Mouse (Mus musculus) cortical plate, adult 2 months (tissue): ENCODE measurements around the gene Ltbp2. TPM values are rescaled to one million over a fixed set of nuclear protein-coding genes. Genes with fewer than 3 reads are reported as not detected.

Experiments used
- H3K27ac ChIP-seq: fragments of 200-500 bp; 2 replicates; pipeline ENCODE4 v1.5.1; 2012; ENCODE audit warnings: low read length, control low read depth, inconsistent platforms; ENCODE audit not compliant: insufficient read depth
- H3K4me1 ChIP-seq: fragments of 200-500 bp; 2 replicates; pipeline ENCODE4 v1.6.1; 2011; ENCODE audit warnings: low read length; ENCODE audit not compliant: control insufficient read depth, insufficient read depth
- H3K4me3 ChIP-seq: fragments of 200-500 bp; 2 replicates; pipeline ENCODE4 v1.5.1; 2011; ENCODE audit warnings: mild to moderate bottlenecking, low read length, control low read depth; ENCODE audit not compliant: insufficient read depth
- CTCF ChIP-seq: fragments of 200-500 bp; IDR thresholded peaks from 2 replicates; pipeline ENCODE4 v1.5.1; 2011; ENCODE audit warnings: mild to moderate bottlenecking, control low read depth, low read length; ENCODE audit not compliant: insufficient read depth; ENCODE audit errors: extremely low read depth
- POLR2A ChIP-seq: fragments of 200-500 bp; IDR thresholded peaks from 2 replicates; pipeline ENCODE4 v1.6.1; 2011; ENCODE audit warnings: mild to moderate bottlenecking, low read length, control low read depth; ENCODE audit not compliant: insufficient read depth; ENCODE audit errors: extremely low read depth
- polyA plus RNA-seq: library from polyadenylated mRNA; depleted of rRNA; stranded (reverse); fragments of >200 nt; gene quantifications from 2 replicates; pipeline ENCODE4 v1.2.3, GENCODE M21; 2012; rRNA removed

Gene Ltbp2
- polyA plus RNA-seq, 1 experiment = 0.38 TPM

DNA sequence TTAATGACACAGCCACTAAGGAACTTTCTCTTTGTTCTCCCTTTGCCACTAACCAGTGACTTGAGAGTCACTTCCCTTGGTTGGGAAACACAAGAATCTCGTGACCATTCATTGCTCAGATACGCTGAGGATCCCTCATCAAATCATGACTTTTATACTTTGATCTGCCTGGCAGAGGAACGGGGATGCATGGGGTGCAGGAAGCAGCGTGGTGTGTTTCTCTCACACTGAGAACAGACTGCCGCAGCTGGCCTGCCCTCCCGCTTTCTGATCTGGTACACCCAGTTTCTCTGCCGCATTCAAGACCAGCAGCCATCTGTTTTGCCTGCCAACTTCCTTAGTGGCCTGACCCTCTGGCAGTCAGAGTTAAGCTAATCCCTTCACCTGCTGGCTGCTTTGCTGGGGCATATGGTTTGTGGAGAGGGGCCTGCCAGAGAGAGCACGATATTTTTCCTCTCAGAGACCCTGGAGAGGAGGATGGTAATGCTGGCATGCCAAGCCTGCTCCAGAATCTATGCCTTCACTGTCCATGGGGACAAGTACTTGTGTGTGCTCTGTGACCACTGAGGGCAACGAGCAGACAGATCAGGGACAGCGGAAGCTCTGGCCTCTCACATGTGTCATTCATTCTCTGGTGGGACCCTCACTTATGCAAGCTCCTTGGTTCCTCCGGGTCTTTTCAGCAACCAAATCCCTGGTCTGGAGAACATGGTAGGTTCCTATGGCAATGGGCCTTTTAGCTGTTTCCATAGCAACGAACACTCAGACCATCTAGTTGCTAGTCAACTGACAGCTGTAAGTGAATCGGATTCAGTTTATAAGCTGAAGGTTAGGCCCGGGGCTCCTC, 124.0 kb downstream of the Ltbp2 start:
- Histone ChIP-seq H3K27ac (no peak overlapping the region), H3K4me1 (no peaks in the 10 kb centered on the region), H3K4me3 (no peak overlapping the region)
- TF ChIP-seq CTCF (no peak), POLR2A (no peak)

DNA sequence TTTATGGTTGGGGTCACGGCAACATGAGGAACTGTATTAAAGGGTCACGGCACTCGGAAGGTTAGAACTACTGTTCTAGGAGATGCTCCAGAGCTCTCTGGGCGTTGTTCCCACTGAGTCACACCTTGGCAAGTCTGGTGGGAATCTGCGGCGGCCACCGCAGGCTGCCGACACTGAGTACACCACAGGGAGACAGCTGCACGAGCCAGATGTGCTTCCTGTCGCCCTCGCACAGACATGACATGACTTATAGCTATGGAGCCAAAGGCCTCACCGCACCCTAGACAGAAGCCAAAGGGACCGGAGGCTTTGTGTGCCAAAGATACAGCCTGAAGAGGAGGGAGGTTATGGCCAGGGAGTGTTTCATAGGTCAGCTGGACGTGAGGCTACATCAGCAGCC, 125.7 kb downstream of the Ltbp2 start:
- no peak overlapping the region for H3K4me3 ChIP-seq
- H3K4me1 ChIP-seq = no peaks in the 10 kb centered on the region
- TF ChIP-seq CTCF (no peak), POLR2A (no peak)
- H3K27ac ChIP-seq = no peak overlapping the region

GRCm38 (mm10) chr12:84748134-84748533, 128.2 kb downstream of the Ltbp2 start:
- Histone ChIP-seq H3K4me1 (no peaks in the 10 kb centered on the region), H3K27ac (no peak overlapping the region), H3K4me3 (no peak overlapping the region)
- TF ChIP-seq CTCF (no peak), POLR2A (no peak)

DNA sequence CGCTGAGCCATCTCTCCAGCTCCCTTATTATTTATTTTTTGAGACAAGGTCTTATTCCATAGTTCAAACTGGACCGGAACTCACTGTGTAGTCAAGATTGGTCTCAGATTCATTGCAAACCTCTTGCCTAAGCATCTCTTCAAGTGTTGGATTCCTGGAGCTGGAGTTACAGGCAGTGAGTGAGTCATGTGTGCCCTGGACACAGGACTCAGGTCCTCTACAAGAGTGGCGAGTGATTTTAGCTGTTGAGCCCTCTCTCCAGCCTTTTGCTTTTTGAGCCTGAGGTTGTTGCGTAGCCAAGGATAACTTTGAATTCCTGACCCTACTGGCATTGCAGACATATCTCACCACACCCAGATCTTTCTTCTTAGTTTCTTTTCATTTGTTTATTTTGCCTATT, 130.6 kb downstream of the Ltbp2 start:
- Histone ChIP-seq H3K4me3 (no peak overlapping the region), H3K27ac (no peak overlapping the region), H3K4me1 (no peaks in the 10 kb centered on the region)
- TF ChIP-seq CTCF = no peak
- TF ChIP-seq POLR2A = no peak

DNA sequence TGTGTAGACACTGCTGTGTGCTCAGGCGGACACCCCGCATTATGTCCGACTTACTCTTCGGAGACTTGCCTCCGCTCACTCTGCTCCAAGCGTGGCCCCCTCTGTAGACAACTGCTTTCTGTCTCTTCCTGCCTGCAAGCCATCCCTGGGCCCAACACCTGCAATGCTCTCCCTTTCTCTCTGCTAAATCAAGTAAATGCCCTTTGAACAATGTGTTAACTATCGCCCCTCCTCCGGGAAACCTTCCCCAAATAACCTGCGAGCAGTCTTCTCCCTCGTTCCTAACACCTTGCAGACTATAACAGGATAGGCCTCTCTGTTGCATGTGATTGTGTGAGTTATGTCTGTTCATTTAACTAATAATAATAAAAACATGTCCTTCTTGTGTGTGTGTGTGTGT, 132.8 kb downstream of the Ltbp2 start:
- Histone ChIP-seq H3K4me1 (no peaks in the 10 kb centered on the region), H3K4me3 (no peak overlapping the region), H3K27ac (no peak overlapping the region)
- TF ChIP-seq POLR2A = no peak

DNA sequence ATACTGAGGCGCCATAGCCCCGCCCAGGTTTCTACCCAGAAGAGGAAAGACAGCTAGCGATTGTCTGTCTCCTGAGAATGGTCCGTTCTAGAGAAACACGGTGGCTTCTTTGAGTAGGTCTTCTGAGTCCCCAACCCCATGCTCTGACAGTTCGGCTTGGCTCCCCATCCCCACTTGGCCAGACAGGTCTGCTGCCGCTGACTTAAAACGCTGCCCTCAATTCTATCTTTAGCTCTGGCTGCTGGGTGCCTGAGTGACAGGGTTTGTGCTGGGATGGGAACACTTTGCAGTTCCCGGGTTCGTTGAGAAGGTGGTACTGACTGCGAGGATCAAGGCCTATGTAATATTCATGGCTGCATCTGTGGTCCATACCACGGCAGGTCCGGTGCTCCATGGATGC, 143.0 kb downstream of the Ltbp2 start:
- H3K4me1 ChIP-seq = no peaks in the 10 kb centered on the region
- no peak for TF ChIP-seq CTCF
- TF ChIP-seq POLR2A = no peak
- no peak overlapping the region for H3K4me3 ChIP-seq
- H3K27ac ChIP-seq = no peak overlapping the region

Other genes starting within 250 kb of the Ltbp2 start
- 0.17 TPM in 1 of 2 replicates, not detected in the other for gene Vrtn, start 235.5 kb downstream of the Ltbp2 start, polyA plus RNA-seq
- 3.2 and 29.8 TPM in 2 replicates for gene Syndig1l, start 177.7 kb downstream of the Ltbp2 start, polyA plus RNA-seq
- 45.5 and 50.0 TPM in 2 replicates for gene Npc2, start 103.4 kb downstream of the Ltbp2 start, polyA plus RNA-seq
- 83.0 and 86.3 TPM in 2 replicates for gene Isca2, start 103.3 kb downstream of the Ltbp2 start, polyA plus RNA-seq
- 71.3 and 74.5 TPM in 2 replicates for gene Fcf1, start 94.4 kb upstream of the Ltbp2 start, polyA plus RNA-seq
- 66.9 and 70.4 TPM in 2 replicates for gene Arel1, start 94.4 kb upstream of the Ltbp2 start, polyA plus RNA-seq
- gene Ylpm1, start 119.8 kb upstream of the Ltbp2 start, polyA plus RNA-seq = 64.0 and 69.9 TPM in 2 replicates
- 1.5 and 1.8 TPM in 2 replicates for gene Prox2, start 234.2 kb upstream of the Ltbp2 start, polyA plus RNA-seq
- 144 and 150 TPM in 2 replicates for gene Dlst, start 234.3 kb upstream of the Ltbp2 start, polyA plus RNA-seq